14 mouse cellular contexts compared by ENCODE assay signal in the genomic region with DNA sequence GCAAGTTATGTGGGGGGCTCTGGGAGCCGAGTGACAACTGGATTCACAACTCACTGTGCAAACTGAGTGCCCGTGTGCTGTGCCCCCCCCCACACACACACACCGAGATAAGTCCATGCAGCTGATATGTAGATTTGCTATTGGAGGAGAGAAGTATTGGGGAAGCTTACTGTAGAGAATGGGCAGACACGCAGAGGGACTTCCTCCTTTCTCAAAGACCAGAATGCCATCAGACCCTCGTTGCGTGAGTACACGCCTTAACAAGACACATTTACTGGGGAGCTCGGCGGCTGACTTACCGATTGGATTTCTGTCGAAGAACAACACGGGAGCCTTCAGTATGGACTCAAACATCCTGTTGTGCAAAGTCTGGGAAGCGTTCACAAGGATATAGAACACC.
A peak's percentile ranks its signal among the peaks of the same experiment; 100 is the strongest.
DNase-seq lines count a peak whose midpoint lies in the region; ATAC-seq and TF ChIP-seq lines count a peak whose summit lies in the region.
"Had no signal": no experiment of that assay in that cellular context is flagged by ENCODE, and none has a peak within 500 bp of the region (broad histone marks: within the 10 kb centered on the region; RNA-seq: fewer than 3 reads in every experiment).

No protein-coding gene starts in this region.

- intact Hi-C loops in left cerebral cortex, postnatal 10 days (cut with DNase I), result loop anchor here (5.0 to 10.0 kb wide), 3 partner anchors 357 to 420 kb away; a partner anchor contains a TSS

- H3K4me2 ChIP-seq in liver, embryonic 14.5 days (ENCODE audit: low read depth), result peak overlapping the region; percentile 4
- H3K4me2 ChIP-seq: embryonic facial prominence, embryonic 15.5 days; forebrain, embryonic 12.5 days; limb, embryonic 15.5 days; midbrain, embryonic 13.5 days had no signal

- no peaks in the 10 kb centered on the region for H3K27me3 ChIP-seq in kidney, adult 2 months (replicated peaks; ENCODE audit: control insufficient read depth, insufficient read depth, low read length)
- H3K27me3 ChIP-seq in liver, embryonic 14.5 days (ENCODE audit: control insufficient read depth, insufficient read depth, low read length), result no peaks in the 10 kb centered on the region

- TF ChIP-seq EP300 in liver, embryonic 14.5 days (IDR thresholded peaks at IDR 0.05; ENCODE audit: low read depth), result no peak

- DNase-seq in kidney, adult 2 months, result no peak
- DNase-seq in kidney, postnatal 36 days, result no peak
- peak; percentile 79 for DNase-seq in 416B (ENCODE audit: low read depth)
- DNase-seq in MEL-GATA-1-ER (ENCODE audit: extremely low read depth, low read depth), result peak; percentile 50
- no peak for DNase-seq in liver, embryonic 14.5 days (ENCODE audit: low read depth in 3 of 3, low spot score in 3 of 3)
- DNase-seq in left cerebral cortex, postnatal 10 days (ENCODE audit: extremely low spot score in 1 of 2, low spot score in 2 of 2), result no peak
- no peak for DNase-seq in frontal cortex, postnatal 10 days (ENCODE audit: low spot score in 2 of 2)
- DNase-seq: cerebellum, adult 18-20 months; layer of hippocampus, postnatal 36 days had no signal

- no peak for TF ChIP-seq POLR2A in kidney, adult 2 months (IDR thresholded peaks at IDR 0.05; ENCODE audit: low read depth, low read length)

- 71% methylated on average over 13 of the region's 13 CpGs for WGBS in kidney, adult 2 months
- WGBS in liver, embryonic 14.5 days (ENCODE audit: insufficient replicate concordance), result 11% methylated on average over 13 of the region's 13 CpGs

- peak overlapping the region; percentile 48 for H3K27ac ChIP-seq in kidney, adult 2 months (ENCODE audit: insufficient read depth, low read depth, low read length)
- H3K27ac ChIP-seq in liver, embryonic 14.5 days, result no peak overlapping the region
- H3K27ac ChIP-seq: embryonic facial prominence, embryonic 15.5 days; forebrain, embryonic 12.5 days; hindbrain, embryonic 10.5 days; limb, embryonic 15.5 days; midbrain, embryonic 13.5 days had no signal

- H3K9me3 ChIP-seq in liver, embryonic 14.5 days (ENCODE audit: control insufficient read depth, low read length), result no peaks in the 10 kb centered on the region
- H3K9me3 ChIP-seq: embryonic facial prominence, embryonic 15.5 days; forebrain, embryonic 12.5 days; hindbrain, embryonic 10.5 days; limb, embryonic 15.5 days; midbrain, embryonic 13.5 days had no signal

- H3K9ac ChIP-seq in liver, embryonic 14.5 days (replicated peaks), result no peak overlapping the region
- H3K9ac ChIP-seq: embryonic facial prominence, embryonic 15.5 days; forebrain, embryonic 12.5 days; limb, embryonic 15.5 days; midbrain, embryonic 13.5 days had no signal

- peak overlapping the region; percentile 39 for H3K4me3 ChIP-seq in kidney, adult 2 months (ENCODE audit: insufficient read depth, low read depth, low read length)
- H3K4me3 ChIP-seq in liver, embryonic 14.5 days (ENCODE audit: insufficient read depth in 1 of 2, low read depth in 2 of 2, low read length in 2 of 2), result 0 out of 4 replicates have a peak overlapping the region, but pooled peaks of 1 of the 2 experiments have one; percentile 10
- H3K4me3 ChIP-seq: embryonic facial prominence, embryonic 15.5 days; forebrain, embryonic 12.5 days; hindbrain, embryonic 10.5 days; limb, embryonic 15.5 days; midbrain, embryonic 13.5 days had no signal

- no peaks in the 10 kb centered on the region for H3K36me3 ChIP-seq in kidney, adult 2 months (ENCODE audit: control insufficient read depth, insufficient read depth, low read length)
- H3K36me3 ChIP-seq in liver, embryonic 14.5 days (replicated peaks; ENCODE audit: control insufficient read depth, insufficient read depth, low read depth), result no peaks in the 10 kb centered on the region
- H3K36me3 ChIP-seq: embryonic facial prominence, embryonic 15.5 days; forebrain, embryonic 12.5 days; limb, embryonic 15.5 days; midbrain, embryonic 13.5 days had no signal

- no peaks in the 10 kb centered on the region for H3K4me1 ChIP-seq in kidney, adult 2 months (ENCODE audit: control insufficient read depth, insufficient read depth, low read length)
- H3K4me1 ChIP-seq in liver, embryonic 14.5 days (replicated peaks; ENCODE audit: control insufficient read depth in 2 of 2, insufficient read depth in 2 of 2, low read length in 1 of 2), result no peaks in the 10 kb centered on the region
- H3K4me1 ChIP-seq: embryonic facial prominence, embryonic 15.5 days; limb, embryonic 15.5 days had no signal

- ATAC-seq in liver, embryonic 14.5 days (ENCODE audit: insufficient read depth), result no peak
- ATAC-seq: midbrain, embryonic 13.5 days had no signal

- TF ChIP-seq CTCF in kidney, adult 2 months (conservative IDR thresholded peaks at IDR 0.05; ENCODE audit: insufficient read depth, insufficient read length, low read depth, low read length), result no peak
- no peak for TF ChIP-seq CTCF in liver, embryonic 14.5 days (IDR thresholded peaks at IDR 0.05; ENCODE audit: low read depth)

Comparison
In these comparisons a context has a peak if more than half of its experiments do, and no peak if none do; other contexts are left out.
1. DNase-seq: peak in 416B (single experiment) and MEL-GATA-1-ER (single experiment); none in kidney, adult 2 months (single experiment), kidney, postnatal 36 days (0 of 2), liver, embryonic 14.5 days (0 of 3), left cerebral cortex, postnatal 10 days (0 of 2) and frontal cortex, postnatal 10 days (0 of 2).